In genomic region chr3:45981851-45982250, GRCm38 (mm10) we compare ENCODE assay signal across 31 mouse cellular contexts.
DNase-seq lines count a peak whose midpoint lies in the region; ATAC-seq and TF ChIP-seq lines count a peak whose summit lies in the region.
"Had no signal": no experiment of that assay in that cellular context is flagged by ENCODE, and none has a peak within 500 bp of the region (broad histone marks: within the 10 kb centered on the region; RNA-seq: fewer than 3 reads in every experiment).

No protein-coding gene starts in this region.

- ATAC-seq in forebrain, embryonic 14.5 days, result peak; percentile 67
- no peak for ATAC-seq in forebrain, postnatal 0 days
- no peak for ATAC-seq in midbrain, postnatal 0 days (ENCODE audit: low FRiP score)
- ATAC-seq in midbrain, embryonic 15.5 days (replicated peaks), result no peak
- ATAC-seq in liver, embryonic 12.5 days, result no peak
- ATAC-seq: CD4-positive, CD25-positive, alpha-beta regulatory T cell, adult 4 months; inflammation-experienced regulatory T-cells, adult 6 months had no signal

- TF ChIP-seq CTCF in forebrain, postnatal 0 days (IDR thresholded peaks at IDR 0.05; ENCODE audit: low read depth), result no peak
- no peak for TF ChIP-seq CTCF in midbrain, postnatal 0 days (IDR thresholded peaks at IDR 0.05)

- H3K9ac ChIP-seq in forebrain, embryonic 14.5 days (ENCODE audit: low read length), result no peak overlapping the region
- no peak overlapping the region for H3K9ac ChIP-seq in forebrain, postnatal 0 days
- no peak overlapping the region for H3K9ac ChIP-seq in midbrain, postnatal 0 days (replicated peaks; ENCODE audit: low read length, poor library complexity, severe bottlenecking)
- H3K9ac ChIP-seq in midbrain, embryonic 15.5 days, result no peak overlapping the region
- no peak overlapping the region for H3K9ac ChIP-seq in liver, embryonic 12.5 days
- H3K9ac ChIP-seq: embryonic facial prominence, embryonic 13.5 days; heart, embryonic 15.5 days; hindbrain, embryonic 12.5 days; liver, embryonic 15.5 days; lung, embryonic 15.5 days had no signal

- H3K4me3 ChIP-seq in forebrain, embryonic 14.5 days (ENCODE audit: low read depth, low read length), result no peak overlapping the region
- H3K4me3 ChIP-seq in forebrain, postnatal 0 days (ENCODE audit: low read depth, low read length), result no peak overlapping the region
- H3K4me3 ChIP-seq in midbrain, postnatal 0 days (ENCODE audit: low read depth, low read length), result no peak overlapping the region
- H3K4me3 ChIP-seq in midbrain, embryonic 15.5 days, result no peak overlapping the region
- no peak overlapping the region for H3K4me3 ChIP-seq in liver, embryonic 12.5 days
- H3K4me3 ChIP-seq: embryonic facial prominence, embryonic 13.5 days; heart, embryonic 10.5 days; heart, embryonic 15.5 days; hindbrain, embryonic 12.5 days; layer of hippocampus, adult 2 months; liver, embryonic 15.5 days; lung, embryonic 15.5 days had no signal

- WGBS in forebrain, embryonic 14.5 days, result 21% methylated on average over 3 of the region's 3 CpGs
- 30% methylated on average over 3 of the region's 3 CpGs for WGBS in forebrain, postnatal 0 days
- WGBS in midbrain, postnatal 0 days, result 44% methylated on average over 3 of the region's 3 CpGs
- 36% methylated on average over 3 of the region's 3 CpGs for WGBS in midbrain, embryonic 15.5 days
- WGBS in liver, embryonic 12.5 days (ENCODE audit: insufficient replicate concordance), result 50% methylated on average over 3 of the region's 3 CpGs

- H3K9me3 ChIP-seq in forebrain, embryonic 14.5 days (replicated peaks; ENCODE audit: control insufficient read depth, low read length), result no peaks in the 10 kb centered on the region
- H3K9me3 ChIP-seq in forebrain, postnatal 0 days (ENCODE audit: low read length), result no peaks in the 10 kb centered on the region
- H3K9me3 ChIP-seq in midbrain, postnatal 0 days (ENCODE audit: low read length), result no peaks in the 10 kb centered on the region
- H3K9me3 ChIP-seq in midbrain, embryonic 15.5 days, result no peaks in the 10 kb centered on the region
- no peaks in the 10 kb centered on the region for H3K9me3 ChIP-seq in liver, embryonic 12.5 days (replicated peaks)
- H3K9me3 ChIP-seq: embryonic facial prominence, embryonic 13.5 days; heart, embryonic 10.5 days; heart, embryonic 15.5 days; hindbrain, embryonic 12.5 days; liver, embryonic 15.5 days; lung, embryonic 15.5 days had no signal

- H3K36me3 ChIP-seq in forebrain, embryonic 14.5 days (ENCODE audit: control insufficient read depth, insufficient read depth, low read length), result no peaks in the 10 kb centered on the region
- no peaks in the 10 kb centered on the region for H3K36me3 ChIP-seq in forebrain, postnatal 0 days (ENCODE audit: insufficient read depth)
- H3K36me3 ChIP-seq in midbrain, postnatal 0 days (ENCODE audit: insufficient read depth, low read length), result no peaks in the 10 kb centered on the region
- no peaks in the 10 kb centered on the region for H3K36me3 ChIP-seq in midbrain, embryonic 15.5 days (replicated peaks)
- H3K36me3 ChIP-seq in liver, embryonic 12.5 days, result no peaks in the 10 kb centered on the region
- H3K36me3 ChIP-seq: embryonic facial prominence, embryonic 13.5 days; heart, embryonic 10.5 days; heart, embryonic 15.5 days; hindbrain, embryonic 12.5 days; liver, embryonic 15.5 days; lung, embryonic 15.5 days had no signal

- no peak overlapping the region for H3K4me2 ChIP-seq in forebrain, embryonic 14.5 days (ENCODE audit: low read length)
- H3K4me2 ChIP-seq in forebrain, postnatal 0 days (ENCODE audit: low read depth), result no peak overlapping the region
- no peak overlapping the region for H3K4me2 ChIP-seq in midbrain, postnatal 0 days (ENCODE audit: low read depth, low read length, poor library complexity, severe bottlenecking)
- H3K4me2 ChIP-seq in midbrain, embryonic 15.5 days, result no peak overlapping the region
- H3K4me2 ChIP-seq in liver, embryonic 12.5 days, result no peak overlapping the region
- H3K4me2 ChIP-seq: embryonic facial prominence, embryonic 13.5 days; heart, embryonic 15.5 days; hindbrain, embryonic 12.5 days; liver, embryonic 15.5 days; lung, embryonic 15.5 days; midbrain, embryonic 11.5 days had no signal

- intact Hi-C loops in left cerebral cortex, postnatal 36 days (cut with DNase I), result no loop called here

- H3K27me3 ChIP-seq in forebrain, embryonic 14.5 days (replicated peaks; ENCODE audit: control insufficient read depth, insufficient read depth, low read length), result no peaks in the 10 kb centered on the region
- no peaks in the 10 kb centered on the region for H3K27me3 ChIP-seq in forebrain, postnatal 0 days (ENCODE audit: insufficient read depth, low read length)
- no peaks in the 10 kb centered on the region for H3K27me3 ChIP-seq in midbrain, postnatal 0 days (ENCODE audit: insufficient read depth, low read length)
- no peaks in the 10 kb centered on the region for H3K27me3 ChIP-seq in midbrain, embryonic 15.5 days (replicated peaks)
- H3K27me3 ChIP-seq in liver, embryonic 12.5 days (replicated peaks), result no peaks in the 10 kb centered on the region
- H3K27me3 ChIP-seq: embryonic facial prominence, embryonic 13.5 days; heart, embryonic 15.5 days; hindbrain, embryonic 12.5 days; liver, embryonic 15.5 days; lung, embryonic 15.5 days had no signal

- H3K27ac ChIP-seq in forebrain, embryonic 14.5 days (ENCODE audit: low read depth, low read length), result no peak overlapping the region
- H3K27ac ChIP-seq in forebrain, postnatal 0 days (ENCODE audit: low read depth, low read length), result no peak overlapping the region
- H3K27ac ChIP-seq in midbrain, postnatal 0 days (ENCODE audit: low read depth, low read length), result no peak overlapping the region
- H3K27ac ChIP-seq in midbrain, embryonic 15.5 days, result no peak overlapping the region
- no peak overlapping the region for H3K27ac ChIP-seq in liver, embryonic 12.5 days
- H3K27ac ChIP-seq: embryonic facial prominence, embryonic 13.5 days; heart, embryonic 10.5 days; heart, embryonic 15.5 days; hindbrain, embryonic 12.5 days; layer of hippocampus, adult 2 months; liver, embryonic 15.5 days; lung, embryonic 15.5 days had no signal

- no peaks in the 10 kb centered on the region for H3K4me1 ChIP-seq in forebrain, embryonic 14.5 days (ENCODE audit: control insufficient read depth, insufficient read depth, low read length)
- no peaks in the 10 kb centered on the region for H3K4me1 ChIP-seq in forebrain, postnatal 0 days (ENCODE audit: insufficient read depth)
- H3K4me1 ChIP-seq in midbrain, postnatal 0 days (ENCODE audit: insufficient read depth, low read length), result no peaks in the 10 kb centered on the region
- no peaks in the 10 kb centered on the region for H3K4me1 ChIP-seq in midbrain, embryonic 15.5 days
- no peaks in the 10 kb centered on the region for H3K4me1 ChIP-seq in liver, embryonic 12.5 days
- H3K4me1 ChIP-seq: embryonic facial prominence, embryonic 13.5 days; heart, embryonic 10.5 days; heart, embryonic 15.5 days; hindbrain, embryonic 12.5 days; liver, embryonic 15.5 days; lung, embryonic 15.5 days had no signal

- DNase-seq in forebrain, embryonic 14.5 days (ENCODE audit: low spot score), result peak; percentile 56
- no peak for DNase-seq in forebrain, postnatal 0 days
- peak; percentile 2 for DNase-seq in midbrain, postnatal 0 days (ENCODE audit: low spot score)
- peak; percentile 4 for DNase-seq in embryo, embryonic 11 days
- DNase-seq in left cerebral cortex, postnatal 36 days (ENCODE audit: low spot score in 2 of 2), result no peak
- DNase-seq: adrenal gland, postnatal 14 days; cerebellum, adult 2 months; cerebellum, postnatal 14 days; gastrocnemius, postnatal 25 days; heart, adult 11 months; heart, postnatal 36 days; kidney, adult 11 months; kidney, postnatal 25 days; left cerebral cortex, postnatal 4 days; liver; lung, postnatal 36 days; right cerebral cortex, adult 18-20 months; spleen, adult 18-20 months; thymus, postnatal 14 days had no signal

Comparison
In these comparisons a context has a peak if more than half of its experiments do, and no peak if none do; other contexts are left out.
1. DNase-seq: peak in forebrain, embryonic 14.5 days (single experiment), midbrain, postnatal 0 days (single experiment) and embryo, embryonic 11 days (single experiment); none in forebrain, postnatal 0 days (single experiment) and left cerebral cortex, postnatal 36 days (0 of 2).